Mouse (Mus musculus) erythroblast, embryonic 14.5 days (primary cell): ENCODE data around the gene Ccdc30. TPM values are rescaled to one million over a fixed set of nuclear protein-coding genes. Genes with fewer than 3 reads are reported as not detected.
A peak's percentile ranks its signal among the peaks of the same experiment; 100 is the strongest.

Experiments
- H3K27me3 ChIP-seq: 2 replicates; pipeline ENCODE4 v1.6.1; 2012; ENCODE audit warnings: inconsistent platforms; ENCODE audit not compliant: control insufficient read depth
- H3K36me3 ChIP-seq: 2 replicates; pipeline ENCODE4 v1.6.1; 2012; ENCODE audit warnings: mild to moderate bottlenecking, inconsistent platforms; ENCODE audit not compliant: control insufficient read depth
- H3K4me1 ChIP-seq: 2 replicates; pipeline ENCODE4 v1.6.1; 2012; ENCODE audit warnings: inconsistent platforms; ENCODE audit not compliant: control insufficient read depth
- H3K4me3 ChIP-seq: replicated peaks from 2 replicates; pipeline ENCODE3; 2012; ENCODE audit warnings: moderate library complexity, mild to moderate bottlenecking, inconsistent platforms
- H3K9me3 ChIP-seq: 2 replicates; pipeline ENCODE4 v1.6.1; 2012; ENCODE audit warnings: low read length, inconsistent platforms, mixed read lengths; ENCODE audit not compliant: control insufficient read depth
- GATA1 ChIP-seq: IDR thresholded peaks from 2 replicates; pipeline ENCODE4 v1.6.1; 2012; ENCODE audit warnings: low read length, inconsistent platforms, mixed read lengths
- TAL1 ChIP-seq: IDR thresholded peaks from 3 replicates; pipeline ENCODE4 v1.6.1; 2012; ENCODE audit warnings: low read length, inconsistent platforms, mixed read lengths
- polyA plus RNA-seq: library from polyadenylated mRNA; stranded (reverse); fragments of >175 nt; gene quantifications from 2 replicates; pipeline ENCODE4 v1.2.3, GENCODE M21; 2012

Ccdc30 gene
- polyA plus RNA-seq, 1 experiment = not detected

GRCm38 (mm10) chr4:119398751-119399150 is 16.6 kb downstream of the Ccdc30 start:
- Histone ChIP-seq H3K4me1 (no peaks in the 10 kb centered on the region), H3K9me3 (peaks cover 11% of the 10 kb centered on the region), H3K4me3 (no peak overlapping the region), H3K36me3 (no peaks in the 10 kb centered on the region), H3K27me3 (peaks cover 4% of the 10 kb centered on the region; the same call in 1 of the 2 replicates)
- no peak for TF ChIP-seq GATA1
- no peak for TF ChIP-seq TAL1

- TF ChIP-seq TAL1 (no peak), GATA1 (no peak)
Measured at GRCm38 (mm10) chr4:119390369-119390768, 25.0 kb downstream of the Ccdc30 start.

GRCm38 (mm10) chr4:119389184-119389583 is 26.1 kb downstream of the Ccdc30 start:
- no peak for TF ChIP-seq TAL1
- no peak for TF ChIP-seq GATA1
- no peaks in the 10 kb centered on the region for H3K36me3 ChIP-seq
- no peak overlapping the region for H3K4me3 ChIP-seq
- no peaks in the 10 kb centered on the region for H3K4me1 ChIP-seq
- H3K27me3 ChIP-seq = no peaks in the 10 kb centered on the region; the same call in 1 of the 2 replicates
- no peaks in the 10 kb centered on the region for H3K9me3 ChIP-seq

More at GRCm38 (mm10) chr4:119390369-119390768, 25.0 kb downstream of the Ccdc30 start:
- no peaks in the 10 kb centered on the region for H3K4me1 ChIP-seq
- H3K36me3 ChIP-seq = no peaks in the 10 kb centered on the region
- no peaks in the 10 kb centered on the region for H3K9me3 ChIP-seq
- H3K4me3 ChIP-seq = no peak overlapping the region
- peaks cover 4% of the 10 kb centered on the region; the same call in 1 of the 2 replicates for H3K27me3 ChIP-seq

GRCm38 (mm10) chr4:119381471-119382190 is 33.7 kb downstream of the Ccdc30 start:
- H3K9me3 ChIP-seq = no peaks in the 10 kb centered on the region
- no peak for TF ChIP-seq GATA1
- TF ChIP-seq TAL1 = no peak
- no peaks in the 10 kb centered on the region for H3K36me3 ChIP-seq
- no peak overlapping the region for H3K4me3 ChIP-seq
- H3K4me1 ChIP-seq = no peaks in the 10 kb centered on the region
- H3K27me3 ChIP-seq = no peaks in the 10 kb centered on the region; the same call in 1 of the 2 replicates

- no peak for TF ChIP-seq TAL1
- no peak for TF ChIP-seq GATA1
- Histone ChIP-seq H3K4me1 (no peaks in the 10 kb centered on the region), H3K27me3 (no peaks in the 10 kb centered on the region), H3K36me3 (no peaks in the 10 kb centered on the region), H3K4me3 (no peak overlapping the region), H3K9me3 (no peaks in the 10 kb centered on the region; the same call in 1 of the 2 replicates)
Measured at GRCm38 (mm10) chr4:119369460-119369859, 45.9 kb downstream of the Ccdc30 start.

- TF ChIP-seq GATA1 (no peak), TAL1 (no peak)
- Histone ChIP-seq H3K4me1 (no peaks in the 10 kb centered on the region), H3K27me3 (no peaks in the 10 kb centered on the region), H3K36me3 (no peaks in the 10 kb centered on the region), H3K4me3 (no peak overlapping the region), H3K9me3 (no peaks in the 10 kb centered on the region)
Measured at GRCm38 (mm10) chr4:119366758-119367526, 48.4 kb downstream of the Ccdc30 start.

- H3K27me3 ChIP-seq = peaks cover 8% of the 10 kb centered on the region
- no peaks in the 10 kb centered on the region; the same call in 1 of the 2 replicates for H3K4me1 ChIP-seq
- no peak overlapping the region for H3K4me3 ChIP-seq
- H3K36me3 ChIP-seq = no peaks in the 10 kb centered on the region
- H3K9me3 ChIP-seq = no peaks in the 10 kb centered on the region
- TF ChIP-seq GATA1 = no peak
- TF ChIP-seq TAL1 = no peak
Measured at GRCm38 (mm10) chr4:119362231-119362630, 53.1 kb downstream of the Ccdc30 start.

GRCm38 (mm10) chr4:119359196-119359971 is 55.9 kb downstream of the Ccdc30 start:
- H3K27me3 ChIP-seq = peaks cover 12% of the 10 kb centered on the region
- H3K9me3 ChIP-seq = no peaks in the 10 kb centered on the region
- no peaks in the 10 kb centered on the region for H3K36me3 ChIP-seq
- no peaks in the 10 kb centered on the region; the same call in 1 of the 2 replicates for H3K4me1 ChIP-seq
- TF ChIP-seq GATA1 = no peak
- TF ChIP-seq TAL1 = no peak
- peak overlapping the region; percentile 6 for H3K4me3 ChIP-seq
